Mouse (Mus musculus) CH12.LX (cell line): ENCODE results near the gene Pcsk6. TPM values are rescaled to one million over a fixed set of nuclear protein-coding genes. Genes with fewer than 3 reads are reported as not detected.

Experiments used
- DNase-seq: peaks from one replicate; pipeline ENCODE4 v3.0.0-alpha.2; 2013; ENCODE audit errors: extremely low read depth
- H3K27ac ChIP-seq: 2 replicates; pipeline ENCODE4 v1.5.1; 2012; ENCODE audit warnings: low read depth, mild to moderate bottlenecking, control low read depth, moderate library complexity; ENCODE audit not compliant: insufficient read depth
- H3K27me3 ChIP-seq: replicated peaks from 2 replicates; pipeline ENCODE3; 2012; ENCODE audit warnings: inconsistent platforms
- H3K36me3 ChIP-seq, 2 experiments: replicated peaks in 1 of 2; 2 replicates each; pipeline versions ENCODE3 to v1.6.1; 2012; ENCODE audit warnings: inconsistent platforms in 1 of 2, low read length in 1 of 2, mild to moderate bottlenecking in 1 of 2, mixed read lengths in 1 of 2, moderate library complexity in 1 of 2; ENCODE audit not compliant: control insufficient read depth in 1 of 2, insufficient read depth in 1 of 2
- H3K4me1 ChIP-seq, 2 experiments: 2 replicates each; pipeline ENCODE4 v1.6.1; 2012; ENCODE audit warnings: inconsistent platforms in 1 of 2, moderate library complexity in 1 of 2; ENCODE audit not compliant: insufficient read depth in 2 of 2, control insufficient read depth in 1 of 2
- H3K4me2 ChIP-seq: 2 replicates; pipeline ENCODE4 v1.6.1; 2012; ENCODE audit warnings: low read depth, mild to moderate bottlenecking, control low read depth; ENCODE audit not compliant: poor library complexity, insufficient read depth, severe bottlenecking
- H3K4me3 ChIP-seq, 3 experiments: fragments of 150-350 bp in 1 of 3; sonication (generic) in 1 of 3; replicated peaks in 1 of 3; 2 replicates each; pipeline versions ENCODE3 to v1.5.1; 2011 to 2012; ENCODE audit warnings: low read depth in 2 of 3, low read length in 2 of 3, mild to moderate bottlenecking in 2 of 3, moderate library complexity in 2 of 3, control low read depth in 1 of 3, improper control_type of control experiment in 1 of 3, inconsistent platforms in 1 of 3, mixed read lengths in 1 of 3; ENCODE audit not compliant: poor library complexity in 1 of 3
- H3K79me2 ChIP-seq: replicated peaks from 2 replicates; pipeline ENCODE4 v1.6.1; 2012; ENCODE audit warnings: mild to moderate bottlenecking, moderate library complexity; ENCODE audit not compliant: control insufficient read depth, poor library complexity, insufficient read depth, severe bottlenecking; ENCODE audit errors: extremely low read depth
- H3K9ac ChIP-seq: 2 replicates; pipeline ENCODE4 v1.6.1; 2012; ENCODE audit warnings: low read depth, mild to moderate bottlenecking, control low read depth, moderate library complexity; ENCODE audit not compliant: insufficient read depth
- H3K9me3 ChIP-seq: replicated peaks from 2 replicates; pipeline ENCODE3; 2012; ENCODE audit warnings: low read length, inconsistent platforms, mixed read lengths
- CHD1 ChIP-seq: IDR thresholded peaks from 2 replicates; pipeline ENCODE4 v1.6.1; 2012; ENCODE audit warnings: low read depth, low read length, improper control_type of control experiment, inconsistent platforms
- CHD2 ChIP-seq: IDR thresholded peaks from 2 replicates; pipeline ENCODE4 v1.6.1; 2011; ENCODE audit warnings: low read length, improper control_type of control experiment
- CTCF ChIP-seq, 2 experiments: IDR thresholded peaks in 1 of 2; conservative IDR thresholded peaks in 1 of 2; 2 replicates each; pipeline ENCODE4 v1.5.1; 2011 to 2012; ENCODE audit warnings: low read depth in 2 of 2, low read length in 2 of 2, improper control_type of control experiment in 1 of 2, inconsistent platforms in 1 of 2, mild to moderate bottlenecking in 1 of 2, moderate library complexity in 1 of 2
- EP300 ChIP-seq: IDR thresholded peaks from 2 replicates; pipeline ENCODE4 v1.6.1; 2011; ENCODE audit warnings: low read length, improper control_type of control experiment
- ETS1 ChIP-seq: conservative IDR thresholded peaks from 2 replicates; pipeline ENCODE4 v1.6.1; 2012; ENCODE audit warnings: low read depth, mild to moderate bottlenecking, inconsistent platforms, low read length, improper control_type of control experiment, moderate library complexity
- HCFC1 ChIP-seq: IDR thresholded peaks from 2 replicates; pipeline ENCODE4 v1.6.1; 2012; ENCODE audit warnings: low read depth, mild to moderate bottlenecking, inconsistent platforms, low read length, improper control_type of control experiment
- JUND ChIP-seq: conservative IDR thresholded peaks from 2 replicates; pipeline ENCODE4 v1.6.1; 2011; ENCODE audit warnings: low read depth, low read length, improper control_type of control experiment
- KAT2A ChIP-seq: IDR thresholded peaks from 2 replicates; pipeline ENCODE4 v1.6.1; 2012; ENCODE audit warnings: low read length, improper control_type of control experiment, inconsistent platforms; ENCODE audit not compliant: insufficient replicate concordance
- MAX ChIP-seq: IDR thresholded peaks from 2 replicates; pipeline ENCODE4 v1.6.1; 2011; ENCODE audit warnings: low read length, improper control_type of control experiment
- MXI1 ChIP-seq: IDR thresholded peaks from 2 replicates; pipeline ENCODE4 v1.6.1; 2011; ENCODE audit warnings: mild to moderate bottlenecking, low read depth, low read length, improper control_type of control experiment
- NELFE ChIP-seq: IDR thresholded peaks from 2 replicates; pipeline ENCODE4 v1.6.1; 2011; ENCODE audit warnings: low read depth, low read length, improper control_type of control experiment
- NRF1 ChIP-seq: IDR thresholded peaks from 2 replicates; pipeline ENCODE4 v1.6.1; 2014; ENCODE audit warnings: low read depth, mild to moderate bottlenecking, inconsistent platforms, low read length, improper control_type of control experiment, moderate library complexity
- PAX5 ChIP-seq: IDR thresholded peaks from 2 replicates; pipeline ENCODE4 v1.6.1; 2012; ENCODE audit warnings: low read length, inconsistent platforms, mixed read lengths
- RAD21 ChIP-seq: IDR thresholded peaks from 2 replicates; pipeline ENCODE4 v1.6.1; 2011; ENCODE audit warnings: low read depth, mild to moderate bottlenecking, low read length, improper control_type of control experiment, moderate library complexity
- SIN3A ChIP-seq: IDR thresholded peaks from 2 replicates; pipeline ENCODE4 v1.6.1; 2012; ENCODE audit warnings: low read length, improper control_type of control experiment, inconsistent platforms
- SMC3 ChIP-seq: IDR thresholded peaks from 2 replicates; pipeline ENCODE4 v1.6.1; 2011; ENCODE audit warnings: low read depth, low read length, improper control_type of control experiment
- TCF12 ChIP-seq: IDR thresholded peaks from 2 replicates; pipeline ENCODE4 v1.6.1; 2014; ENCODE audit warnings: low read depth, mild to moderate bottlenecking, inconsistent platforms, low read length, improper control_type of control experiment
- UBTF ChIP-seq: IDR thresholded peaks from 2 replicates; pipeline ENCODE4 v1.6.1; 2012; ENCODE audit warnings: low read depth, mild to moderate bottlenecking, inconsistent platforms, low read length, improper control_type of control experiment, moderate library complexity
- ZKSCAN1 ChIP-seq: IDR thresholded peaks from 2 replicates; pipeline ENCODE4 v1.6.1; 2012; ENCODE audit warnings: low read depth, inconsistent platforms, low read length, improper control_type of control experiment, borderline replicate concordance
- ZNF384 ChIP-seq: IDR thresholded peaks from 2 replicates; pipeline ENCODE4 v1.6.1; 2012; ENCODE audit warnings: low read depth, low read length, improper control_type of control experiment, inconsistent platforms
- dilution Hi-C: fragments of 300-500 bp; cut with MboI; formaldehyde crosslinking; loops from 2 replicates; pipeline ENCODE4 v1.14.3; 2020; ENCODE audit warnings: low sequenced_read_pairs; ENCODE audit not compliant: extremely low pct_unique_long_range_greater_than_20kb, extremely low pct_ligation_motif_present
- in situ Hi-C: fragments of 300-500 bp; cut with MboI; formaldehyde crosslinking; loops from 3 replicates; pipeline ENCODE4 v1.14.3; 2019; ENCODE audit warnings: low sequenced_read_pairs, low pct_ligation_motif_present, low pct_unique_long_range_greater_than_20kb, mixed read lengths
- polyA plus RNA-seq: library from polyadenylated mRNA; unstranded; fragments of >175 nt; gene quantifications from 2 replicates; pipeline ENCODE4 v1.2.1, GENCODE M21; 2012; ENCODE audit warnings: low read depth; ENCODE audit not compliant: insufficient read length
- total RNA-seq, 2 experiments: library from RNA; depleted of rRNA; stranded (reverse); fragments of 300-350 nt in 1 of 2; fragments of >200 nt in 1 of 2; gene quantifications; 2 replicates each; pipeline ENCODE4 v1.2.3; 2012 to 2014

Pcsk6 gene
- total and polyA plus RNA-seq, 3 experiments: not detected

DNA sequence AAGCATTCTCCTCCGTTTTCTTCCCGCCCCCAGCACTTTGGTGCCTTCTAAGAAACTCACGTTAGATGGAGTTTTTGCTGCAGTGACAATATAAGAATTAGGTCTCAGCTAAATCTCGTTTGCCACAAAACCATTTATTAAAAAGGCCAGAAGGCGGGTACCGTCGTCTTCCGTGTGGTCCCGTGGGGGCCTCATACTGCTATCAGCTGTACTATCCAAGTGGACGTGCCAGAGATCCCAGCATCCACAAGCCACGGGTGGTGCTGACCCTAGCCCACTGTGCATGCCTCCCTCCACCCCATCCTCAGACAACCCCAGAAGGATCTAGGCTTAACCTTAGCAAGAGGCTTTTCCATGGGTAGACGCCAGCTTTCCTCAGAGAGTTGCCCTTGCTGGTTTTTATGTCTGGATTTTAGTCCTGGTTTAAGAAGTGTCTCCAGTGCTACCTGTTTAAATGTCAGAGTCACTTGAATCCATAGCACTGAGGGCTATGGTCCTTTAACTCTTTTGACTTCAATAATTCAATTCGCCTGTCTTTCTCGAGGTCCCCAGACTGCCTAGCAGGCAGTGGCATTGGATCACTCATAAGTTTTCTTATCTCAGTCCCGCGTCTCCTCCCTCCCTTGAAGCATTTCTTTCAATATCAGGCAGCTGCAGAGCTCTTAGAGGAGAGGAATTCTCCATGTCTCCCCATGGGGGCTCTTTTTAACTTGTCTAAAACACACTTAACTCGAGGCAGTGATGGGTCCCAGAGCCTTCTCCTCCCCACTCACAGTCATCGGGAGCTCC lies 178.7 kb downstream of the Pcsk6 start:
- in situ Hi-C loops (no loop called here), dilution Hi-C loops (no loop called here)
- H3K36me3 ChIP-seq: no peaks in the 10 kb centered on the region
- TF ChIP-seq MAX (no peak), SMC3 (no peak), NELFE (no peak), TCF12 (no peak), NRF1 (no peak), MXI1 (no peak), CHD2 (no peak), SIN3A (no peak), HCFC1 (no peak), UBTF (no peak), CTCF (conservative IDR thresholded peaks at IDR 0.05 in 1 of 2, IDR thresholded peaks at IDR 0.05 in 1 of 2; ENCODE audit: low read depth in 2 of 2, low read length in 2 of 2) (no peak), RAD21 (no peak), CHD1 (no peak), ETS1 (no peak), EP300 (no peak), JUND (no peak), KAT2A (no peak), ZNF384 (no peak), ZKSCAN1 (no peak), PAX5 (no peak)
- no peaks in the 10 kb centered on the region for H3K4me1 ChIP-seq
- H3K9me3 ChIP-seq: peaks cover 19% of the 10 kb centered on the region
- H3K79me2 ChIP-seq: no peaks in the 10 kb centered on the region
- H3K27ac ChIP-seq: no peak overlapping the region
- no peak overlapping the region for H3K4me3 ChIP-seq
- H3K9ac ChIP-seq: no peak overlapping the region
- H3K4me2 ChIP-seq: no peak overlapping the region
- DNase-seq: no peak
- peaks cover 84% of the 10 kb centered on the region for H3K27me3 ChIP-seq
